Mouse (Mus musculus) bone marrow, adult 2 months (tissue): ENCODE measurements around the gene Efhc1. TPM values are rescaled to one million over a fixed set of nuclear protein-coding genes. Genes with fewer than 3 reads are reported as not detected.

Source experiments
- H3K27ac ChIP-seq: fragments of 200-500 bp; 2 replicates; pipeline ENCODE4 v1.5.1; 2012; ENCODE audit warnings: low read depth, mild to moderate bottlenecking, control low read depth, inconsistent platforms, low read length; ENCODE audit not compliant: control insufficient read depth, poor library complexity, insufficient read depth
- H3K4me1 ChIP-seq: fragments of 200-500 bp; 2 replicates; pipeline ENCODE4 v1.6.1; 2011; ENCODE audit warnings: low read length; ENCODE audit not compliant: control insufficient read depth, insufficient read depth
- H3K4me3 ChIP-seq: fragments of 200-500 bp; replicated peaks from 2 replicates; pipeline ENCODE3; 2011; ENCODE audit warnings: mild to moderate bottlenecking, low read depth, low read length, control low read depth; ENCODE audit not compliant: control insufficient read depth
- CTCF ChIP-seq: fragments of 200-500 bp; IDR thresholded peaks from 2 replicates; pipeline ENCODE4 v1.5.1; 2011; ENCODE audit warnings: low read length, control low read depth; ENCODE audit not compliant: control insufficient read depth, insufficient read depth
- POLR2A ChIP-seq: fragments of 200-500 bp; IDR thresholded peaks from 2 replicates; pipeline ENCODE4 v1.6.1; 2011; ENCODE audit warnings: low read depth, mild to moderate bottlenecking, control low read depth, low read length, borderline replicate concordance; ENCODE audit not compliant: control insufficient read depth
- WGBS: fragments of 180-500 bp; shearing (Covaris S2); methylation state at CpG from one replicate; pipeline ENCODE4 v1.1.7; 2018; 5-methylcytosine and 5-hydroxymethylcytosine counted together
- polyA plus RNA-seq: library from polyadenylated mRNA; stranded (reverse); fragments of >200 nt; gene quantifications from 2 replicates; pipeline ENCODE4 v1.2.4, GENCODE M21; 2011; ENCODE audit warnings: low replicate concordance; ENCODE audit not compliant: missing spikeins, insufficient read depth, insufficient read length

Efhc1 gene
- polyA plus RNA-seq, 1 experiment: 1.6 TPM

DNA sequence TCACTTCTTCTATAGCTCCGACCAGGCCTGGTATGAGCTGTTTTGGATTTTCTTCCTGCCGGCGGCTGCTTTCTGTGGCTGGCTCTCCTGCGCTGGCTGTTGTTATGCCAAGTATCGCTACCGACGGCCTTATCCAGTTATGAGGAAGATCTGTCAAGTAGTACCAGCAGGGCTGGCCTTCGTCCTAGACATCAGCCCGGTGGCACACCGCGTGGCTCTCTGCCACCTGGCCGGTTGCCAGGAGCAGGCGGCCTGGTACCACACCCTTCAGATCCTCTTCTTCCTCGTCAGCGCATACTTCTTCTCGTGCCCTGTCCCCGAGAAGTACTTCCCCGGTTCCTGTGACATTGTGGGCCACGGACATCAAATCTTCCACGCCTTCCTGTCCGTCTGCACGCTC, 16.3 kb upstream of the Efhc1 start:
- no peak overlapping the region for H3K27ac ChIP-seq
- no peak overlapping the region for H3K4me3 ChIP-seq
- TF ChIP-seq POLR2A (no peak), CTCF (no peak)
- no peaks in the 10 kb centered on the region; the same call in 1 of the 2 replicates for H3K4me1 ChIP-seq
- 72% methylated on average over 22 of the region's 22 CpGs for WGBS

DNA sequence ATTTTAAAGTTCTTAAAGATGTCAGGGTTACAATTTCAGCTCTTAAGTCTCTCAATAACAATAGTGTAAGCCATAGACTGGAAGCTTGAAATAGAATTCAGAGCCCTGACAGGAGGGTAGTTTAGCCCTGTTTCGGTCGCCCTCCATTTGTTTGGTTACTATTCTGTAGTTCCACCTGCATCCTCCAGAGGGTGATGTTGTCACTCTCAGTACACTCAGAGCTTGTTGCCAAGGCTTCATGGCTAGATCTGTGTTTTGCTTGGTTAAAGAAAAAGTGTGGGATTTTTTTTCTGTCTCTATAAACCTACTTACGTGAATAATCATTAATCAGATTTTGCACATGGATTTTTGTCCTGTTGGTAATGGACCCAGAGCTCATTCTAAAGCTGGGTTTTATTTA, 12.4 kb upstream of the Efhc1 start:
- TF ChIP-seq POLR2A: no peak
- TF ChIP-seq CTCF: peak; percentile 42
- Histone ChIP-seq H3K4me1 (no peaks in the 10 kb centered on the region), H3K27ac (no peak overlapping the region), H3K4me3 (no peak overlapping the region)
- WGBS: 22% methylated on average over 3 of the region's 3 CpGs

DNA sequence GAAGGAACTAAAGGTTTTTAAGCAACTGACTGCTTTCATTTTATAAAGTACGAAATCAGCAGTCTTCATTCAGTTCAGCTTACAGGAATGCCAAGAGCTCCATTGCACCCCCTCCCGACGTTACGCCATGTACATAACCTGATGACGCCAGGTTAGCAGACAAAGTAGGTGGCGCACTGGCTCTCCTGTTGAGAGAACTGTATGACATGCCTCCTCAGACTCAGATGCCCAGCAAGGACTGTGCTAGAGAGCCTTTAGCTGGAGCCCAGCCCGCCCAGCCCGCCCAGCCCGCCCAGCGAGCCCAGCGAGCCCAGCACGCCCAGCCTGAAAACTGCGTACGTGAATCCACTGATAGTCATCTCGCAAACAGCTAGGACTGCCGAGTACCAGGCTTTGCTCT, 11.3 kb upstream of the Efhc1 start:
- H3K27ac ChIP-seq: no peak overlapping the region
- WGBS: 55% methylated on average over 16 of the region's 16 CpGs
- TF ChIP-seq CTCF (no peak), POLR2A (no peak)
- no peaks in the 10 kb centered on the region for H3K4me1 ChIP-seq
- H3K4me3 ChIP-seq: no peak overlapping the region

DNA sequence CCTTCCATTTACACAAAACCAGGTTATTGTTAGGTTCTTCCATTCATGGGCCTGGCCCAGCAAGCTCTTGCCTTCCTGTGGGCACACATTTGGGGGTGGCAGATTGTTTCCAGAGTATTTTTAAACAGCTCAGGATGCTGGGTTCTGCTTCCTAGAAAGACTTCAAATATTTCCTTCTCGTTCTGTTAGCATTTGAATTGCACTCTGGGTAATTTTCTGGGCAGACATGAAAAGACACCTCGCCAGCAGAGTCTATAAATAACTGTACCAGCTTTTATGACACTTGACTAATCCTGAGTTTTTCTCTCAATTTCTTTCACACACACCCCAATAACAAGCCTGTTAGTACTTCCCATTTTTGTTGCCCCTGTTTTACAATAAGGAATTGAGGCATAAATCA, 10.1 kb upstream of the Efhc1 start:
- Histone ChIP-seq H3K4me3 (no peak overlapping the region), H3K4me1 (no peaks in the 10 kb centered on the region), H3K27ac (no peak overlapping the region)
- 16% methylated on average over 2 of the region's 2 CpGs for WGBS
- TF ChIP-seq CTCF (no peak), POLR2A (no peak)

DNA sequence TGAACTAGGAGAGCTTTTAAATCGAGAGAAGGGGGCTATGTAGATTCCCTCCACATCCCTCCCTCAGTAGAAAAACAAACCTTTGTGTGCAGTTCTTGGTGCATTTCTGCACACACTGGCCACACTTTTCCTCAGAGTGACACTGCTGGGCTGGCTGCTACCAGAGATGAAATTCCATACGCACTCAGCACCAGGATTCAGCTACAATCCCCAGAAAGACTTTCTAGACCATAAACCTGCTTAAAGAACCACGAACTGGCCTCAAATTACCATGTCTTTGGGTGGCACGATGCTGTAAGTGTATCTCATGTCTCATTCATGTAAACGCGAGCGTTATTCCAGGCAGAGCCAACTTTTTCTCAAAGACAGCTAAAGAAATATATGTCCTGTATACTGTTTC, 9.6 kb upstream of the Efhc1 start:
- no peaks in the 10 kb centered on the region for H3K4me1 ChIP-seq
- H3K4me3 ChIP-seq: no peak overlapping the region
- no peak overlapping the region for H3K27ac ChIP-seq
- 76% methylated on average over 7 of the region's 7 CpGs for WGBS
- no peak for TF ChIP-seq CTCF
- no peak for TF ChIP-seq POLR2A

DNA sequence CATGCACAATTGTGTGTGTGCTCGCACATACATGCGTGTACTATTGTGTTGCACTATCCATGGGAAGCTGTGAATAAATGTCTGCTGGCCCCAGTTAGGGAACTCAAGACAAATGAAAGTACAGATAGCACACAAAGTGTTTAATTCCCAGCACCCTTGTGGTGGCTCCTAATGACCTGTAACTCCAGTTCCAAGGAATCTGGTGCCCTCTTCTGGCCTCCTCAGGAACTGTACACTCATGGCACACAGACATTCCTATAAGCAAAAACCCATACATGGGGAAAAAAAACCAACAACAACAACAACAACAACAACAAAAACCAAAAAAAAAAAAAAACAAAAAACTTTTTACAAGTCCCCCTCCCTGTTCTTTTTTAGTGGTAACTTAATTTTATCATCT, 8.4 kb upstream of the Efhc1 start:
- Histone ChIP-seq H3K27ac (no peak overlapping the region), H3K4me3 (no peak overlapping the region), H3K4me1 (no peaks in the 10 kb centered on the region)
- WGBS: 97% methylated on average over 2 of the region's 2 CpGs
- TF ChIP-seq POLR2A (no peak), CTCF (no peak)

DNA sequence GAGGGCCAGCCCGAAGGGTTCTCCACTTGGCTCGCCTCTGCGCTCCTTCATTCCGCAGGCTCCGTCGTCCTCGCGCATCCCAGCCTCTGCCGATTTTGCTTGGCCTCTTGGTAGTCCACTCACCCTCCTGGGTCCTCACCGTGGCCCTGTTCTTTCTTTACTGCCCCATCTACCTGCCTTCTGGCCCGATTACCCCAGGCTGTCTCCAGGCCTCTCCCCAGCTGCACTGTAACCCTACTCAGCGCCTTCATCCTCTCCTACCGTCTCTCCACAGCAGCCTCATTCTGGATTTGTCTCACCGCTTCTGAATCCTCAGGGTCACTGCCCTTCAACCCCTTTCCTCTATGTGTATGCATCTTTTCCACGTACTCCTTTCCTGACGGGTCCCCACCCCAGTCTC, 373 bp downstream of the Efhc1 start:
- Histone ChIP-seq H3K27ac (no peak overlapping the region; the same call in 1 of the 2 replicates), H3K4me3 (peak overlapping the region; percentile 53), H3K4me1 (no peaks in the 10 kb centered on the region; the same call in 1 of the 2 replicates)
- TF ChIP-seq CTCF (no peak), POLR2A (no peak)
- 24% methylated on average over 16 of the region's 16 CpGs for WGBS

DNA sequence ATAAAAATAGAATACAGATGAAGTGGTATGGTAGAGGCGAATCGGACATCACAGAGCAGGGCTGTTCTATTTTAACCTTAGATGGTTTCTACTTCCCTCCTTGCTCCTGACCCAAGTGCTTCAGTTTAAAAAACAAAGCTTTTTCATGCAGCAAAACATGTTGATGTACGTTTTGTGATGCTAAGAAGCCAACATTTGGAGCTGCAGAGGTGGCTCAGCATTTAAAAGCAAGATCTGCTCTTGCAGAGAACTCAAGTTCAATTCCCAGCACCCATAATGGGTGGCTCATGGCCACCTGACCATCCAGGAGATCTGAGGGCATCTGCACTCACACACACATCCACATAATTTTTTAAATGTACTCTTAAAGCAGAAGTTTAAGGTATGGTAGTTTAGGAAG, 3.5 kb downstream of the Efhc1 start:
- no peaks in the 10 kb centered on the region; the same call in 1 of the 2 replicates for H3K4me1 ChIP-seq
- H3K27ac ChIP-seq: no peak overlapping the region
- H3K4me3 ChIP-seq: no peak overlapping the region
- WGBS: 68% methylated on average over 3 of the region's 3 CpGs
- TF ChIP-seq POLR2A (no peak), CTCF (no peak)

DNA sequence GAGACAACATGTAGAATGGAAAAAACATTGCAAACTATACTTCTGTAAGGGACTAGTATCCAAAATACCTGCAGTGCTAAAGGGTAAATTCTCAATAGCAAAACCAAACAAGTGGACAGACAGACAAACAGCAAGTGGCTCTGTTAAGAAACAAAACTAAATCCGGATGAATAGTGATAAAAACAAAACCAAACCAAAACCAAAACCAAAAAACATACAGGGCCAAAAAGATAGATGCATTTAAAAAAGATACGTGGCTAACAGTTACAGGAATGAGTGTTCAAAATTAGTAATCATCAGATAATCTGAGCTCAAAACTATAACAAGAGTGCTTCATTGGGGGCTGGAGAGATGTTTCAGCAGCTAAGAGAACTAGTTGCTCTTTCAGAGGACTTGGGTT, 18.2 kb downstream of the Efhc1 start:
- H3K27ac ChIP-seq: no peak overlapping the region
- WGBS: 60% methylated on average over 2 of the region's 2 CpGs
- TF ChIP-seq POLR2A: no peak
- TF ChIP-seq CTCF: no peak
- H3K4me3 ChIP-seq: no peak overlapping the region
- no peaks in the 10 kb centered on the region for H3K4me1 ChIP-seq
